Comparison of ENCODE assay signal across 9 mouse cellular contexts in the genomic region with DNA sequence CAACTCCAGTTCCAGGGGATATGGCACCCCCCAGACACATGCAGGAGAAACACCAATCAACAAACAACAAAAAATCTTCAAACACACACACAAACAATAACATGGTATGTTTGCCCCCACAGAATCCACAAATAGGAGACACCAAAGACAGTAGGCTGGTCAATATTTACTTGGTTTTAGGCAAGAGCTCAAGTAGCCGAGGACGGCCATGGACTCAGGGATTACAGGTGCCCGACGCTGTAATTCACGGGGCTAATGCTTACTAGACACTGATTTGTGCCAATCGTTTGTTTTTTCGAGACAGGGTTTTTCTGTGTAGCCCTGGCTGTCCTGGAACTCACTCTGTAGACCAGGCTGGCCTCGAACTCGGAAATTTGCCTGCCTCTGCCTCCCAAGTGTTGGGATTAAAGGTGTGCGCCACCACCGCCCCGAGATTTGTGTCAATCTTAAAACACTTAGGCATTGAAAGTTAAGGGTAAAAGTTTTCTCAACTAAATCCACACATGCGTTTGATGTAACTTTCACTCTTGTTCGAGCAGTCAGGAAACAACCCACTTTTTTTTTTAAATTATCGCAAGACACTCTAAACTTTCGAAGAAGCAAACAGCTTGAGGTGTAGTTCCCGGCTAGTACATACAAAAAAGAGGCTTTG. TPM values are rescaled to one million over a fixed set of nuclear protein-coding genes. Genes with fewer than 3 reads are reported as not detected.
A peak's percentile ranks its signal among the peaks of the same experiment; 100 is the strongest.
DNase-seq lines count a peak whose midpoint lies in the region; ATAC-seq and TF ChIP-seq lines count a peak whose summit lies in the region.
"Had no signal": no experiment of that assay in that cellular context is flagged by ENCODE, and none has a peak within 500 bp of the region (broad histone marks: within the 10 kb centered on the region; RNA-seq: fewer than 3 reads in every experiment).

No protein-coding gene starts in this region.

- WGBS in heart, embryonic 15.5 days, result 26% methylated on average over 17 of the region's 17 CpGs
- WGBS in hindbrain, embryonic 12.5 days, result 38% methylated on average over 17 of the region's 17 CpGs
- WGBS in midbrain, embryonic 13.5 days, result 36% methylated on average over 17 of the region's 17 CpGs

- H3K27ac ChIP-seq in heart, embryonic 15.5 days, result peak overlapping the region; percentile 98
- no peak overlapping the region for H3K27ac ChIP-seq in hindbrain, embryonic 12.5 days
- no peak overlapping the region for H3K27ac ChIP-seq in midbrain, embryonic 13.5 days

- no peak for DNase-seq in heart, postnatal 4 days
- no peak for DNase-seq in G1E (ENCODE audit: low spot score)
- no peak for DNase-seq in urinary bladder, postnatal 36 days (ENCODE audit: low spot score in 2 of 2)
- DNase-seq in gastrocnemius, postnatal 4 days (ENCODE audit: low spot score in 2 of 2), result no peak
- no peak for DNase-seq in frontal cortex, postnatal 25 days (ENCODE audit: low spot score in 2 of 2)
- DNase-seq: kidney, postnatal 10 days had no signal

- TF ChIP-seq CTCF in G1E (IDR thresholded peaks at IDR 0.05; ENCODE audit: low read depth, low read length), result no peak

- H3K27me3 ChIP-seq in heart, embryonic 15.5 days, result no peaks in the 10 kb centered on the region
- H3K27me3 ChIP-seq in G1E (ENCODE audit: insufficient read depth, low read length), result no peaks in the 10 kb centered on the region
- no peaks in the 10 kb centered on the region for H3K27me3 ChIP-seq in hindbrain, embryonic 12.5 days
- no peaks in the 10 kb centered on the region for H3K27me3 ChIP-seq in midbrain, embryonic 13.5 days

- peak overlapping the region; percentile 62 for H3K4me2 ChIP-seq in heart, embryonic 15.5 days
- H3K4me2 ChIP-seq in hindbrain, embryonic 12.5 days (replicated peaks), result peak overlapping the region; percentile 71
- H3K4me2 ChIP-seq in midbrain, embryonic 13.5 days (replicated peaks), result peak overlapping the region; percentile 72

- peak overlapping the region; percentile 95 for H3K4me3 ChIP-seq in heart, embryonic 15.5 days
- peak overlapping the region; percentile 97 for H3K4me3 ChIP-seq in G1E (ENCODE audit: low read depth, low read length)
- H3K4me3 ChIP-seq in hindbrain, embryonic 12.5 days, result peak overlapping the region; percentile 99
- H3K4me3 ChIP-seq in midbrain, embryonic 13.5 days (replicated peaks), result peak overlapping the region; percentile 97

- peaks cover 44% of the 10 kb centered on the region for H3K4me1 ChIP-seq in heart, embryonic 15.5 days (replicated peaks)
- H3K4me1 ChIP-seq in G1E (ENCODE audit: insufficient read depth, low read depth, low read length), result peaks cover 41% of the 10 kb centered on the region
- H3K4me1 ChIP-seq in hindbrain, embryonic 12.5 days, result peaks cover 29% of the 10 kb centered on the region
- peaks cover 37% of the 10 kb centered on the region for H3K4me1 ChIP-seq in midbrain, embryonic 13.5 days (replicated peaks)

- H3K9ac ChIP-seq in heart, embryonic 15.5 days, result peak overlapping the region; percentile 100
- H3K9ac ChIP-seq in hindbrain, embryonic 12.5 days, result peak overlapping the region; percentile 100
- H3K9ac ChIP-seq in midbrain, embryonic 13.5 days (replicated peaks), result peak overlapping the region; percentile 97

- H3K9me3 ChIP-seq in heart, embryonic 15.5 days (replicated peaks), result no peaks in the 10 kb centered on the region
- H3K9me3 ChIP-seq in G1E (replicated peaks), result no peaks in the 10 kb centered on the region
- no peaks in the 10 kb centered on the region for H3K9me3 ChIP-seq in hindbrain, embryonic 12.5 days (replicated peaks)
- no peaks in the 10 kb centered on the region for H3K9me3 ChIP-seq in midbrain, embryonic 13.5 days

- no peak for ATAC-seq in heart, embryonic 15.5 days (replicated peaks; ENCODE audit: insufficient number of reproducible peaks, insufficient read depth, low FRiP score, low read depth)
- no peak for ATAC-seq in G1E (ENCODE audit: extremely low read depth, insufficient number of reproducible peaks, low FRiP score, poor library complexity, severe bottlenecking)
- ATAC-seq in hindbrain, embryonic 12.5 days (ENCODE audit: low FRiP score), result no peak
- ATAC-seq in midbrain, embryonic 13.5 days, result no peak

- peaks cover 11% of the 10 kb centered on the region for H3K36me3 ChIP-seq in heart, embryonic 15.5 days
- peaks cover 34% of the 10 kb centered on the region for H3K36me3 ChIP-seq in G1E (replicated peaks)
- peaks cover 8% of the 10 kb centered on the region; the same call in 1 of the 2 replicates for H3K36me3 ChIP-seq in hindbrain, embryonic 12.5 days
- H3K36me3 ChIP-seq in midbrain, embryonic 13.5 days, result peaks cover under 1% of the 10 kb centered on the region; the same call in 1 of the 2 replicates

RNA-seq across cellular contexts. Expression of a gene that starts 11.6 kb away (rescaled TPM):
- polyA plus RNA-seq in heart, embryonic 15.5 days (2015; fragmentation: Nextera tagmentation; extraction: Ambion mirVana), result 154 and 159 TPM in 2 replicates
- 100 to 1,000 TPM; 186 to 192 TPM for total RNA-seq in heart, postnatal 4 days (2021)
- total RNA-seq in G1E (2014; fragmentation: Nextera tagmentation) (263 and 390 TPM in 2 replicates), G1E (2017) (492 and 529 TPM in 2 replicates)
- 247 and 276 TPM in 2 replicates for polyA plus RNA-seq in G1E (2012)
- polyA plus RNA-seq in hindbrain, embryonic 12.5 days (2016; fragmentation: Nextera tagmentation; extraction: Ambion mirVana), result 298 and 322 TPM in 2 replicates
- 165 and 175 TPM in 2 replicates for polyA plus RNA-seq in midbrain, embryonic 13.5 days (2015; fragmentation: Nextera tagmentation; extraction: Ambion mirVana)
- total RNA-seq in gastrocnemius, postnatal 4 days (2021), result 100 to 1,000 TPM; 170 to 177 TPM

RNA-seq across cellular contexts. Expression of a gene that starts 45.7 kb away (rescaled TPM):
- polyA plus RNA-seq in heart, embryonic 15.5 days (2015; fragmentation: Nextera tagmentation; extraction: Ambion mirVana), result 912 and 1,036 TPM in 2 replicates
- 1,000 to 10,000 TPM; 1,954 to 1,992 TPM for total RNA-seq in heart, postnatal 4 days (2021)
- total RNA-seq in G1E (2014; fragmentation: Nextera tagmentation) (375 and 407 TPM in 2 replicates), G1E (2017) (297 and 310 TPM in 2 replicates)
- 508 and 619 TPM in 2 replicates for polyA plus RNA-seq in G1E (2012)
- 386 and 390 TPM in 2 replicates for polyA plus RNA-seq in hindbrain, embryonic 12.5 days (2016; fragmentation: Nextera tagmentation; extraction: Ambion mirVana)
- 469 and 478 TPM in 2 replicates for polyA plus RNA-seq in midbrain, embryonic 13.5 days (2015; fragmentation: Nextera tagmentation; extraction: Ambion mirVana)
- total RNA-seq in gastrocnemius, postnatal 4 days (2021), result 100 to 1,000 TPM; 743 to 774 TPM
